Mouse (Mus musculus): ENCODE data around the gene 2010111I01Rik.
A peak's percentile ranks its signal among the peaks of the same experiment; 100 is the strongest.

DNA sequence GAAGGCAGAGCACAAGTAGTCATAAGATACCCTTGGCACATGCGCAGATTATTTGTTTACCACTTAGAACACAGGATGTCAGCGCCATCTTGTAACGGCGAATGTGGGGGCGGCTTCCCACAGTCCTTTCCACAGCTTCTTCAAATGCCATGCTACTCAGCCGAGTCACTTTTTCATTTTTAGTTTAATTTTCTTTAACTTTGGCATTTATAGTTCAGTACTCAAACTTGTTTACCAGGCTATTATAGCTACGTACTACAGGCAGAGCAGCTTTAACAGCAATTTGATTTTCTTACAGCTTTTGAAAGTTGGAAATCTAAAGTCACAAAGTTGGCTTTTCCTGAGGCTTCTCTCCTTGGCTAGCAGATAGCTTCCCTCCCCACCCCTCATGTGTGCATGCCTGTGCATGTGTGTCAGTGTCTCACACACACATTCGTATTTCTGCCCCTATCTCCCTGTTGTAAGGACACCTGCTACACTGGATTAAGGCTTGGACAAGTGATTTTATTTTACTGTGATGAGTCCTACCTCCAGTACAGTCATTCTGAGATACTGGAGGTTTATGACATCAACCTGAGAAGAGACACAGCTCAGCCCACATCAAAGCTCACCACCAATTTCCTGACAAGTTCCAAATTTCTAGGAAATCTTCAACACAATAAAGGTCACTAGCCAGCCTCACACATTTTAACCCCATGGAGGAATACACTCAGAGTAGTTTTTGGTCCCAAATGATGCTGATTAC, 258.5 kb downstream of the 2010111I01Rik start:
- TF ChIP-seq EP300 (IDR thresholded peaks at IDR 0.05; ENCODE audit: low read length), result peak; percentile 76
- no peak for TF ChIP-seq POLR2AphosphoS2 (IDR thresholded peaks at IDR 0.05; ENCODE audit: low read depth, low read length)
- no peak for TF ChIP-seq GABPA (IDR thresholded peaks at IDR 0.05; ENCODE audit: insufficient replicate concordance, low read depth, low read length)
- TF ChIP-seq CTCF (conservative IDR thresholded peaks at IDR 0.05 in 1 of 2, IDR thresholded peaks at IDR 0.05 in 1 of 2; ENCODE audit: low read depth in 2 of 2, low read length in 2 of 2), result no peak
- TF ChIP-seq POLR2A (IDR thresholded peaks at IDR 0.05; ENCODE audit: low read depth, low read length), result no peak
- no peak for TF ChIP-seq RAD21 (IDR thresholded peaks at IDR 0.05; ENCODE audit: low read depth, low read length)

Measured in CH12.LX (cell line).